Mouse (Mus musculus) C2C12 (cell line): ENCODE measurements around the gene Pfdn2.

ENCODE experiments used
- MYOD1 ChIP-seq: IDR thresholded peaks from one replicate; pipeline ENCODE4 v1.6.1; 2011; ENCODE audit warnings: low read depth; ENCODE audit not compliant: control insufficient read depth, insufficient read length
- USF1 ChIP-seq: IDR thresholded peaks from one replicate; pipeline ENCODE4 v1.6.1; 2011; ENCODE audit warnings: low read depth, mild to moderate bottlenecking, control low read depth, moderate library complexity

GRCm38 (mm10) chr1:171388376-171389102, 43.1 kb downstream of the Pfdn2 start, which contains the start of gene Arhgap30:
- TF ChIP-seq USF1 (no peak), MYOD1 (no peak)
